Mouse (Mus musculus) inflammation-experienced regulatory T-cells (primary cell): Measurements from ENCODE around the gene Olfr578. TPM values are rescaled to one million over a fixed set of nuclear protein-coding genes. Genes with fewer than 3 reads are reported as not detected.

Experiments
- polyA plus RNA-seq, 2 experiments: library from polyadenylated mRNA; unstranded; fragments of 100-300 nt; shearing (Covaris generic); gene quantifications; one replicate each; pipeline ENCODE4 v1.2.1; 2017

Gene Olfr578
- not detected for polyA plus RNA-seq

GRCm38 (mm10) chr7:102989224-102989623 is at the start of gene Olfr578:
TSS of gene Olfr578 (minus strand) at chr7:102989324.

DNA sequence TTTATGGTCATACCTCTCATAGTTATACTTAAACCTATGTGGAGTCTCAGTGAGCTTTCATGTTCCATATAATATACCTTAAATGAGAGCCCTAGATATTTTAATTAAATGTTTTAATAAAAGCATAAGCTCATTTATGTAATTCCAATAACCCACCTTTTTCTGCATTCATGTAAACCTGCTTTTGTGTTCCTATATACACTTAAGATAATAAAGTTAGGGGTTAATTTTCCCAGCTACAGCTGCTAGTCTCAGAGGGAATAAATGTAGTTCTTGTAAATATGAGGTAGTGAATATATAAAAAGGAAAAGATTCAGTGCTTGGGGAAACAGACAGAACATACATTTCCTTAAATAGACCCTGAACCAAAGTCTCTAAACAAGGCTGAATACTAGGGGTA is 48.6 kb upstream of the Olfr578 start, which contains the start of gene Olfr582:
Olfr582 (plus strand) TSS at position 301 of the 400 bp plus-strand sequence.

GRCm38 (mm10) chr7:102975843-102976242 is 13.3 kb downstream of the Olfr578 start, which contains the start of gene Olfr577:
TSS of gene Olfr577 (minus strand) at chr7:102975943.

DNA sequence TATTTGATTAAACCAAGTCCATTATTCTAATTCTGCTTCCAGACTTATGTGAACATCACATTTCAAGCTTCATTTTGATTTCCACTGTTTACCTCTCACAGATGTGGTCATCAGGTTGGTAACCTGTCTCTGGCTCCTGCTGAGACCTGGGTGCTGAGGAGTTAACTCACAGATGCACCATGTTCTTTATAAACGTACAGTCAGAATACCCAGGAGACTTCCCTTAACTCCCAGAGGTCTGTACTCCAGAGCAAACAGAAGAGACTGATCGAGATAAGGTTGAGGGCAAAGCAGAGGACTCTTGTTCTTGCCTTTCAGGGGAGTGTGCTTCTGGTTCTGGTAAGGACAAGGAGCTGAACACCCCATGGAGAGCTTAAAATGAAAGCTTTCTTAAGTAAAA is 26.8 kb downstream of the Olfr578 start, which contains the start of gene Olfr576:
Olfr576 (plus strand) TSS at position 301 of the 400 bp plus-strand sequence.

GRCm38 (mm10) chr7:102958593-102958992 is 30.5 kb downstream of the Olfr578 start, which contains the start of gene Olfr575:
TSS of gene Olfr575 (minus strand) at chr7:102958775.

GRCm38 (mm10) chr7:102948167-102948566 is 41.0 kb downstream of the Olfr578 start, which contains the start of gene Olfr574:
TSS of gene Olfr574 (plus strand) at chr7:102948467.

GRCm38 (mm10) chr7:102942475-102942874 is 46.6 kb downstream of the Olfr578 start, which contains the start of gene Olfr573-ps1:
TSS of gene Olfr573-ps1 (minus strand) at chr7:102942575.

Other genes with a start within 250 kb of the Olfr578 start
- not detected for gene Olfr560, start 230.0 kb downstream of the Olfr578 start, polyA plus RNA-seq
- gene Olfr78, start 229.9 kb downstream of the Olfr578 start, polyA plus RNA-seq: not detected
- not detected for gene Olfr561, start 218.1 kb downstream of the Olfr578 start, polyA plus RNA-seq
- under 1 TPM in 1 of 2 experiments, not detected in 1; 0.49 TPM for gene Olfr564, start 185.8 kb downstream of the Olfr578 start, polyA plus RNA-seq
- not detected for gene Olfr566, start 130.6 kb downstream of the Olfr578 start, polyA plus RNA-seq
- gene Olfr568, start 112.2 kb downstream of the Olfr578 start, polyA plus RNA-seq: under 1 TPM in 1 of 2 experiments, not detected in 1; 0.91 TPM
- under 1 TPM in 1 of 2 experiments, not detected in 1; 0.05 TPM for gene Olfr569, start 98.4 kb downstream of the Olfr578 start, polyA plus RNA-seq
- not detected for gene Olfr570, start 94.7 kb downstream of the Olfr578 start, polyA plus RNA-seq
- gene Olfr571, start 71.8 kb downstream of the Olfr578 start, polyA plus RNA-seq: under 1 TPM in 1 of 2 experiments, not detected in 1; 0.07 TPM
- not detected for gene Olfr572, start 64.9 kb downstream of the Olfr578 start, polyA plus RNA-seq
- gene Olfr573-ps1, start 46.7 kb downstream of the Olfr578 start, polyA plus RNA-seq: under 1 TPM in 1 of 2 experiments, not detected in 1; 0.48 TPM
- gene Olfr574, start 40.9 kb downstream of the Olfr578 start, polyA plus RNA-seq: not detected
- gene Olfr575, start 30.5 kb downstream of the Olfr578 start, polyA plus RNA-seq: not detected
- under 1 TPM in 1 of 2 experiments, not detected in 1; 0.13 TPM for gene Olfr576, start 26.7 kb downstream of the Olfr578 start, polyA plus RNA-seq
- under 1 TPM; 0.22 to 0.67 TPM for gene Olfr577, start 13.4 kb downstream of the Olfr578 start, polyA plus RNA-seq
- not detected for gene Olfr582, start 48.7 kb upstream of the Olfr578 start, polyA plus RNA-seq
- not detected for gene Olfr583, start 62.0 kb upstream of the Olfr578 start, polyA plus RNA-seq
- gene Olfr584, start 92.6 kb upstream of the Olfr578 start, polyA plus RNA-seq: not detected
- not detected for gene Olfr585, start 108.4 kb upstream of the Olfr578 start, polyA plus RNA-seq
- gene Olfr586, start 136.3 kb upstream of the Olfr578 start, polyA plus RNA-seq: not detected
- gene Olfr588-ps1, start 151.6 kb upstream of the Olfr578 start, polyA plus RNA-seq: under 1 TPM in 1 of 2 experiments, not detected in 1; 0.32 TPM
- not detected for gene Olfr589, start 167.0 kb upstream of the Olfr578 start, polyA plus RNA-seq
- 1 to 10 TPM in 1 of 2 experiments, under 1 TPM in 1; 0.42 to 1.0 TPM for gene Olfr591, start 189.0 kb upstream of the Olfr578 start, polyA plus RNA-seq
- under 1 TPM; 0.06 to 0.20 TPM for gene Olfr592, start 195.5 kb upstream of the Olfr578 start, polyA plus RNA-seq
- gene Olfr593, start 222.5 kb upstream of the Olfr578 start, polyA plus RNA-seq: not detected
- 1 to 10 TPM in 1 of 2 experiments, not detected in 1; 1.1 TPM for gene Olfr594, start 227.7 kb upstream of the Olfr578 start, polyA plus RNA-seq